Mouse (Mus musculus): ENCODE measurements at regions not wholly inside any gene's neighbourhood (a gene's known extent, or its start where the extent isn't known, plus 50 kb on each side); places are given as distances from the start of the nearest gene placed in this dataset.

- peak; percentile 75 to 82 for DNase-seq (ENCODE audit: low spot score in 2 of 2)
Observed at GRCm38 (mm10) chr4:148384251-148385230, 60.0 kb downstream of the Ubiad1 start.

DNA sequence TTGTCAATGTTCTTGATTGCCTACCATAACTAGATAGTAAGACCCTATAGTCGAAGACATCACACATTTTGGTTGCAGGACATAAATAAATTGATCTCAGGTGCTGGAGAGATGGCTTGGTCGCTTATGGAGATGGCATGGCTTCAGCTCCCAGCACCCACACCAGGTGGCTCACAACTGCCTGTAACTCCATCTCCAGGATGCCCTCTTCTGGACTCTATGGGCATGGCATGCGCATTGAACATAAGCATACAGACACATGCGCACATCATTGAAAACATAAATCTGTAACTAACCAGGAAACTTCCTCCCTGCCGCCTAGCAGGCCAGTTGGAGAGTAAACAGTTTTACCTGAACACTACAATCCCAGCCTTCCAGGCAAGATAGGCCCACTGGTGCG is 64.0 kb downstream of the Ubiad1 start:
- no peak for DNase-seq (ENCODE audit: low spot score in 2 of 2)

DNA sequence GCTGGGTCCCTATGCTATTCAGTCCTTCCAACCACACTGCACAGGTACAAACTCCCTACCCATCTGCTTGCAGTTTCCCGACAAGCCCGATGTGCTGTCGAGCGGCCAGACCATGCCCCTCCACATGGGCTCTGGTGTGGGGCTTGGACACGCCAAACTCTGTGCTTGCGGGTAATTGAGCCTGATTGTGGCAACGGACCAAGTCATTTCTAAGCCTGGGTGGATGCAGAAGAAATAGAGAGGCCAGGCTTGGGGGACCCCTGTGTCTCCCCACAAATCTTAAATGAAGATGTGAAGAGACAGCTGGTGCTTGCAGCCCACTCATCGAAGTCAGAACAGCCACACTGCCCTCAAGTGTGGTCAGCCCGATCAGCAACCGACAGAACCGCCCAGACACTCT is 66.1 kb downstream of the Ubiad1 start:
- DNase-seq (ENCODE audit: low spot score in 2 of 2) = no peak

DNA sequence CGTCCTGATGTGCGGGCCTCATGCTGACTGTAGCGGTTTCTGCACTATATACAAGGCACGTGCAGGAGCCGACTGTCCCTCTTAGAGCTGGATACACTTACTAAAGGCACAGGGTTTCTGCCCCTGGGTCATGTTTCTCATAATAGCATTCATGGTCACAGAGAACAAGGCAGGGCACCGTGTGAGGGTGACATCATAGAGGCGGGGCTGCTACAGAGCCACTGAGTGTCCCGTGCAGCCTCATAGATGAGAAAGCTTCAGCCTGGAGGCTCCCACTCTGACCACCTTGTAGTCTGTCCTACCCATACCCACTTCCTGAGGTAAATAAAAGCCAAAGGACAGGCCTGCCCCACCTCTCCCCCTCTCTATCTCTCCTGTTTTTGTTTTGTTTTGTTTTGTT is 67.2 kb downstream of the Ubiad1 start:
- DNase-seq (ENCODE audit: low spot score in 2 of 2) = no peak

- DNase-seq (ENCODE audit: low spot score in 2 of 2) = no peak
Observed at GRCm38 (mm10) chr4:148376439-148376838, 68.1 kb downstream of the Ubiad1 start.

- DNase-seq (ENCODE audit: low spot score in 2 of 2) = no peak
Observed at GRCm38 (mm10) chr4:148371489-148371888, 73.1 kb downstream of the Ubiad1 start.

GRCm38 (mm10) chr4:148367671-148368070 is 76.9 kb downstream of the Ubiad1 start:
- no peak for DNase-seq (ENCODE audit: low spot score in 2 of 2)

- no peak for DNase-seq (ENCODE audit: low spot score in 2 of 2)
Observed at GRCm38 (mm10) chr4:148365804-148366203, 78.0 kb upstream of the Disp3 start.

DNA sequence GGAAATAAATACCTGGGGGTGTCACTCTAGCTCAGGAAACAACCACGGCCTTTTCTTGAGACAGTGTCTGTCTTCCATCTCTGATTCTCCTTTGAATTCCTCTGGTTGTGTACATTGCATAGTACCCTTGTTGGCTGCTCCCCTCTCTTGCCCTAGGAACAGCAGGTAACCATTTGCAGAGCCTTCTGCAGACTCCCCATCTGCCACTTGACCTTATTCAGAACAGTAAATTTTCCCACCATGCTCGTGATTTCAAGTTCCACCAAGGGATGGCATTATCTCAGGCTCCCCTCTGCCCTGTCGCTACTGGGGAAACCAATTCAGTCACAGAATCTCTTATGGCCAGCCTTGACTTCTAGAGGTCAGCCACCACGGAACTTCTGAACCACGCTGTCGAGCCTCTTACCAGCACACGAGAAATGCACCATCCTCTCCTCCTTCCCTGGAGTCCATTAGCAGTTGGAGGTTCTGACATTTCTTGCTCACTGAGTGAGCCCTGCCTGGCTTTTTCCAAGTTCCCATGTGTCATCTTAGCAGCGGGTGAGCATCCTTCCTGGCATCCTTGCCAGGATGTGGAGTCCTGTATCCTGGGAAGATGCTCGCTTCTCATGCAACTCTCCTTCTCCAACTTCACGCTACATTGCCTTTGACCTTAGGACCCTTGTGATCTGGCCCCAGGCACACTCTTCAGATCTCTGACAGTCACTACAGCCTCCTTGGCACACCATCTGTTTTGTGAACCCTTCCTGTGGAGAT is 75.8 kb upstream of the Disp3 start:
- DNase-seq (ENCODE audit: low spot score in 2 of 2) = no peak

GRCm38 (mm10) chr4:148360931-148361330 is 73.2 kb upstream of the Disp3 start:
- peak; percentile 68 to 79 for DNase-seq (ENCODE audit: low spot score in 2 of 2)

GRCm38 (mm10) chr4:148358336-148358735 is 70.6 kb upstream of the Disp3 start:
- DNase-seq (ENCODE audit: low spot score in 2 of 2) = no peak

- DNase-seq (ENCODE audit: low spot score in 2 of 2) = no peak
Observed at GRCm38 (mm10) chr4:148357221-148357621, 69.5 kb upstream of the Disp3 start.

- peak; percentile 55 to 68 for DNase-seq (ENCODE audit: low spot score in 2 of 2)
Observed at GRCm38 (mm10) chr4:148356654-148357053, 68.9 kb upstream of the Disp3 start.

- DNase-seq (ENCODE audit: low spot score in 2 of 2) = no peak
Observed at GRCm38 (mm10) chr4:148353969-148354368, 66.2 kb upstream of the Disp3 start.

- no peak for DNase-seq (ENCODE audit: low spot score in 2 of 2)
Observed at GRCm38 (mm10) chr4:148352690-148353089, 64.9 kb upstream of the Disp3 start.

DNA sequence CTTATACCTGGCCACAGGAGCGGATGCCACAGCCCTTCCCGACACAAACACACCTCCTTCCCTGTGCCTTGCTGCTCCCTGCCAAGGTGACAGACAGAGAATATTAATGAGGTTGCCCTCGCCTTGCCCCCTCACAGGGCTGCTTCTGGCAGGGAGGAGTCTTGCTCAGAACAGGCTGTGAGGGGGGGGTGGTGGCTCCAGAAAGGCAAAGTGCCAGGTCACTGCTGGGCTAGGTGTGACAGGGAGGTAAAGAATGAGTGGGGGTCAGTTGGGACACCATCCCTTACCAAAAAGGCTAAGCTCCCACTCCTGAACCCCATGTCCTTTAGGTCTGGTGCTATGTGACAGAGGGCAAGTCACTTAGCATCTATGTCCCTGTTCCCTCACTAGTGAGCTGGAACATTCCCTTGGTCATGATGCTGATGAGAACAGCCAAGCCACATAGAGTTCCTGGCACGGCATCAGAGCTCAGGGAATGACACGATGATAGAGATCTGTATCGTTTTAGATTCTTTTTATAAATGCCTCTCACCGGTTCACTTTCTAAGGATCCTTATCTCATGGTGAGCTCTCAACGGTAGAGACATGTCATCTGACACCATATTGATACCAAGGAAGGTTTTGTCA is 53.9 kb upstream of the Disp3 start:
- DNase-seq (ENCODE audit: low spot score in 2 of 2) = no peak

GRCm38 (mm10) chr4:148340342-148340741 is 52.6 kb upstream of the Disp3 start:
- no peak for DNase-seq (ENCODE audit: low spot score in 2 of 2)

- peak in 1 of 2 experiments; percentile 60 for DNase-seq (ENCODE audit: low spot score in 2 of 2)
Observed at GRCm38 (mm10) chr4:148337890-148338880, 50.4 kb upstream of the Disp3 start.
